Mouse (Mus musculus) adrenal gland, adult (tissue): ENCODE results near the gene Rarres2.
A peak's percentile ranks its signal among the peaks of the same experiment; 100 is the strongest.

ENCODE experiments used
- DNase-seq, 2 experiments: peaks; one replicate each; pipeline ENCODE4 v3.0.0; 2022 to 2023; ENCODE audit warnings: low spot score in 1 of 2; ENCODE audit not compliant: inconsistent age in 2 of 2

Gene Rarres2

DNA sequence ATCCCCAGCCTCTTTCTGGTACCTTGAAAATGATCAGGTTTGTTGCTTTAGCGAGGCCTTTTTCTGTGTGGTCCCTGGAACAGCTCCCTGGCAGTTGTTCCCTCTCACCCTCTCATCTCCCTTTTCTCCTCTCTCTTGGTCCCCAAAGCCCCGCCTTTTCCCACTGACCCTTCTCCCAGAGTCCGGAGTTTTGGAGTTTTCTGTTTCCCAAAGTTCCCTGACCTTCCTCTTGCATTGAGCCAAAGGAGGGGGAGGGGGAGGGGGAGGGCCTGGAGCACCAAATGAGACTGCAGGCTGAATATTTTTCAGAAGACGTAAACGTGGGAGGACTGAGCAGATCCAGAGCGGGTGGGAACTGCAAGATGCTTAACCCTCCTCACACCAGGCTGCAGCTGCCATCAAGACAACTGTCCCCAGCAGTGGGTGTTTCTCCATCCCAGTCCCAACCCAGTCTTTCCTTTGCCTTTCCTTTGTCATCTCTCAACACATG lies at the start of gene Rarres2:
TSS of gene Rarres2 (minus strand) at position 218 of the 490 bp plus-strand sequence.
- DNase-seq: peak in 1 of 2 experiments; percentile 52

DNA sequence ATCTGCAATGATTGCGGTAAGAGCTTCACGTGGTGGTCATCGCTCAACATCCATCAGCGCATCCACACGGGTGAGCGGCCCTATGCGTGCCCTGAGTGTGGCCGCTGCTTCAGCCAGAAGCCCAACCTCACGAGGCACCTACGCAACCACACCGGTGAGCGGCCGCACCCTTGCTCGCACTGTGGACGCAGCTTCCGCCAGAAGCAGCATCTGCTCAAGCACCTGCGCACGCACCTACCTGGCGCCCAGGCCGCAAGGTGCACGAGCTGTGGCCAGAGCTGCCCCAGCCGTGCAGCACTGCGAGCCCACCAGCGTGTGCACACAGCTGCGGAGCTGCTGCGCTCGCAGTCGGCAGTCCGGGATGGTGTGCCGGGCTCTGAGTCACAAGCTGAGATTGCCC lies 47.4 kb upstream of the Rarres2 start:
- no peak for DNase-seq

DNA sequence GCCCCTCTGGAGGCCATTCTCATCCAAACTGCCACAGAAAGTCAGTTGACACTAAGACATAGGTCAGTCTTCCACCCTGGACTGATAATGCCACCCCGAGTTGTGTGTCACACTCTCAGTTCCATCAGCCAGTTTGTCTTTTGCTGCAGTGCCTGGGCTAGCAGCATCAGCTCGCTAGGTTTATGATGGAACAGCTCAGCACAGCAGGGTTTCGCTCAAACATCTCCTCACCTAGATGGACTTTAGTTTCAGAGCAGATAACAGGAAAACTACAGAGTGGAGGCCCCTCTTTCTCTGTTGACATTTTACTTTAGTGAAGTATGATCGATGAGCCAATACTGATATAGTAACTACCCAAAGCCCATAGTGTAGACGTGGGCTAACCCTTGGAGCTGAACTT lies 42.2 kb upstream of the Rarres2 start:
- no peak for DNase-seq

DNA sequence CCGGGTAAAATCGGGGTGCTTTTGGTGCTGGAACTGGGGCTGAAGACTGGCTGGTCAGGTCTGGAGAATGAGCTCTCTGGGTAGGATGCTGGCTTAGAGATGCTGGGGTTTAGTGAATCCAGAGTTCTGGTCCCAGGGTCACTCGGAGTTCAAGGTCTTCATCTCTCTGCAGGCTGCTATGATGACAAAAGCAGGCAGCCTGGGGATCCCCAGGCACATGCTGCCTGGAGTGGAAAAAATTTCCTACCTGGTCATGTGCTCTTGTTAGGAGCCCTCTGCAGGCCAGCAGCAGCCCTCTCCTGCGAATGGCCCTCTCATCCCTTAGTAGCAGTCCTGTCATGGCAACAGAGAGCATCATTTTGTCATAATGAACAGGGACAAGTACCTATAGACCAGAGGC lies 40.9 kb upstream of the Rarres2 start:
- DNase-seq: peak in 1 of 2 experiments; percentile 55

DNA sequence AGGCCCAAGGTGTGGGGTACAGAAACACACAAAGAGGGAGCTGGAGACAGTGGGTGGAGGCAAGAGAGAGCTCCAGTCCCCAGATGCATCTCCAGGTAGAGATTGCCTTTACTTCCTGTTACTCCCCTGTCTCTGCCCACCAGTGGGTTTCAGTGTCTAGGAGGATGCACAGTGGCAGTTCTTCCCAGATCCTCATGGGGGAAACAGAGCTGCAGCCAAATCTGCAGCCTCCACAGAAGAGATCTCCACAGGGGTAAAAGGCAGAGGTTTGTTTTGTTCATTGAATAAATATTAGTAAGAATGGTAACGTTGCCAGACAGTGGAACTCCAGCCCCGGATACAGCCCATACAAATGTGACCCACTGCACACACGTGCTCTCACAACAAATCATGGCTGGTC lies 38.1 kb upstream of the Rarres2 start:
- DNase-seq: no peak

DNA sequence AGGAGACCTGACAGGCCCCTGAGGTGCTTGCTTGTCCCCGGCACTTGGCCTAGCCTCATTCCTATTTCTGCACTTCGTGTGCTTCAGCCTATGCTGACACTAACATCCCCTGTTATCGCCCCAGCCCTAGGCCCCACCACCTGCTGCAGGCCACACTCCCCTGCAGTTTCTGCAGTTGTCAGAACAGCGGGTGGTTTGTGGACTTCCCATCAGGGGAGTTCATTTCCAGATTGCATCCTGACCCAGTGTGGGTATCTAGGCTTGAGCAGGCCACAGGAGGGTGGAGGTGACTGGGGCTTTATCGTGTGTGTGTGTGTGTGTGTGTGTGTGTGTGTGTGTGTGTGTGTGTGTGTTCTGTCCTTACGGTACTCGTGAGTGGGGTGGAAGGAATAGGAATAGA lies 36.9 kb upstream of the Rarres2 start:
- no peak for DNase-seq

DNA sequence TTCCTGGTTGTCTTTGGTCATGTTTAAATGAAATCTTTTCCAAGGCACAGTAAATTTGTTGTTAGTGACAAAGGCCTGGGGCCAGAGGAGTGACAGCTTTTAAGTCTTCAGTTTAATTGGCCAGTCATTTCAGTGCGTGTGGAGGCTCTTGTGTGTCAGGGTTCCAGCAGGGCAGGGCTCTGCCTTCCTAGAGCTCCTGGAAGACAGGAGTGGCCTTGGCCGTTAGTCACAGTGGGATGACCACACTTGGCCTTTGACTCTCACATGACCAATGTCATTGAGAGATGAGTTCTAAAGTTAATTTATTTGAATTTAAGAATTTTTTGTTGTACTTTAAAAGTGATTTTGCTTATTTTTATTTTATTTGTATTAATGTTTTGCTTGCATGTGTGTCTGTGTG lies 35.5 kb upstream of the Rarres2 start:
- DNase-seq: peak; percentile 71 to 86

DNA sequence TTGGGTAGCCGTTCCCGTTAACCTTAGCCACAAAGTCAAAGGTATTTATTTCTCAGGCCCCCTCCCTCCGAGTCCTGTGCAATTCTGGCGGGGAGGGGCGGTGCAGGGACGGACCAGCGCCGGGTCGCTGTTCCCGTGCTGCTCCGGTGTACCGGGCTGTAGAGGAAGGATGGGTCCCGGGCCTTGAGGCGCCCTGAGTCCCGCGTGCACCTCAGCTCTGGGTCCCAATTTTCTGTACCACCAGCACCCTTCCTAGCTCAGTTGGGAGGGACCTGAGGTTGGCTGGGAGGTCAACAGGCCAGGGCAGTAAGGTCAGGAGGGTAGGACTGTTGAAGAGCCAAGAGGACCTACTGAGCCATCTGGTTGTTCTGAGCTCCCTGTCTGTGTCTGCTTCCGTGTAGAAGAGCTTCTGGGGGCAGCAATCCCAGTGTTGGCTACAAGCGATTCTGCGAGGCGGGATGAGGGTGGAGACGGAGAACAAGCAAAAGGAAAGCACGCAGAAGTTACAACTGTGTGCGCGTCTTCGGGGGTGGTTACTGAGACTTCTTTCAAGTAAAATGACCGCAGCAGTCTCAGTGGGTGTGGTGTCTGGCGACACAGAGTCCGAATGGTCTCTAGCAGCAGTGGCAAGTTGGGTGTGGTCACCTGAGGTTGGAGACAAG lies 29.6 kb upstream of the Rarres2 start:
- peak in 1 of 2 experiments; percentile 55 for DNase-seq

DNA sequence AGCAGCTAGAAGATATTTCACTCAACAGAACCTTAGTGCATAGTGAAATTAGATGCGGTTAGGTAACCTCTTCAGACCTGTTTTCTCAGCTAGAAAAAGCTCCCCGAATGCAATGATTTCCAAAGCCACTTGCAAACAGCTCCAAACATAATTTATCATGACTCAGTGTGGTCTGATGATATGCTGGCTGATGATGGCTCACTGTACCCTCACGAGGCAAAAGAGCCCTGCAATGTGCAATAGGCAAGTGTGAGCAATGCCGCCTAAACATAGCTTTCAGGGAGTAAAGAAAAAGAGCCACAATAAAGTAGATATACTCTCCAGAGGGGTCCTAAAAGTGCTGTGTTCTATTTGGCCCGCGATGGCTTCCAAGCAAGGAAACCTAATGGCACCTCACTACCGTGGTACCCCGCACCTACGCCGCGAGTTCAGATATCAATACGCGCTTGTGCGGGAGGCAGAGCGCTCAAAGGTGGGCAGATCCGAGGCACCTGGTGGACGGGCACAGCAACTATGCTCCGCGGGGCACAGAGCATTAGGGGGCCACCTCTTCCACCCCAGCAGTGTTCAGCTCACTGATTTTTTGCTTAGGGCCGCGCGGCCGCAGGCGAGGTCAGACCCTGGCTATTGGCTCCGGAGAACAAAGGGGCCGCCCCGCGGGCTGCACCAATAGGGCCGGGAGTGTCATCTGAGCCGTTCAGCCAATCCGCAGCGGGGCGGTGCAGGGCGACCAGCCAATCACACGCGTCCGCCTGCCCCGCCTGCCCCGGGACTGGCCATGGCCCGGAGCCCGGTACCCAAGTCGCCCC lies 28.9 kb upstream of the Rarres2 start, which contains the start of gene Zfp775:
TSS of gene Zfp775 (plus strand) at position 793 of the 809 bp plus-strand sequence.
- DNase-seq: peak; percentile 98 to 99

DNA sequence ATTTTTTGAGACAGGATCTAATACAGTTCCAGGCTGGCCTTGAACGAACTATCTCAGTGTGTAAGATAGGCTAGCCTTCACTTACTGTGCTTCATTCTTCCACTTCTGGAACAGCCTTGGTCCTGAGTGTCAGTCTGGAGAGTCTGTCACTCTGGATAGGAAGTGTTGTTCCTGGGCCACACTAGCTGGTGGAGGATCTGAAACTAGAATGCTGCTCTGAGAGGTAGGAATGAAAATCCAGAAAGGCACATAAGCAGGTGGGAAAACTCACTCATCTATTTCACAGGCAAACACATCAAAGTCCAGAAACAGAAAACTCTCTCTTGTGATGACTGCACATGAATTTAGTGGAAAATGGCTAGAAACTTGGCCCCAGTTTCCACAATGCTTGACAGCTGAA lies 28.0 kb upstream of the Rarres2 start:
- peak in 1 of 2 experiments; percentile 60 for DNase-seq

DNA sequence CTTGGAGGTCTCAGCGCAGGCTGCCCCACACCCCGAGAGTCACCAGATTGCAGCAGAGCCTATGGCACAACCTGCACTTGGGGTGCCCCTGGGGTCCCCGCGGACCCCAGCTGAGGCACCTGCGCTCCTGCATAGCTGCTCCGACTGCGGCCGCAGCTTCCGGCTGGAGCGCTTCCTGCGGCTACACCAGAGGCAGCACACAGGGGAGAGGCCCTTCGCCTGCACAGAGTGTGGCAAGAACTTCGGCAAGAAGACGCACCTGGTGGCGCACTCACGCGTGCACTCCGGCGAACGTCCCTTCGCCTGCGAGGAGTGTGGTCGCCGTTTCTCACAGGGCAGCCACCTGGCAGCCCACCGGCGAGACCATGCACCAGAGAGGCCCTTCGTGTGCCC lies 24.6 kb upstream of the Rarres2 start:
- no peak for DNase-seq

DNA sequence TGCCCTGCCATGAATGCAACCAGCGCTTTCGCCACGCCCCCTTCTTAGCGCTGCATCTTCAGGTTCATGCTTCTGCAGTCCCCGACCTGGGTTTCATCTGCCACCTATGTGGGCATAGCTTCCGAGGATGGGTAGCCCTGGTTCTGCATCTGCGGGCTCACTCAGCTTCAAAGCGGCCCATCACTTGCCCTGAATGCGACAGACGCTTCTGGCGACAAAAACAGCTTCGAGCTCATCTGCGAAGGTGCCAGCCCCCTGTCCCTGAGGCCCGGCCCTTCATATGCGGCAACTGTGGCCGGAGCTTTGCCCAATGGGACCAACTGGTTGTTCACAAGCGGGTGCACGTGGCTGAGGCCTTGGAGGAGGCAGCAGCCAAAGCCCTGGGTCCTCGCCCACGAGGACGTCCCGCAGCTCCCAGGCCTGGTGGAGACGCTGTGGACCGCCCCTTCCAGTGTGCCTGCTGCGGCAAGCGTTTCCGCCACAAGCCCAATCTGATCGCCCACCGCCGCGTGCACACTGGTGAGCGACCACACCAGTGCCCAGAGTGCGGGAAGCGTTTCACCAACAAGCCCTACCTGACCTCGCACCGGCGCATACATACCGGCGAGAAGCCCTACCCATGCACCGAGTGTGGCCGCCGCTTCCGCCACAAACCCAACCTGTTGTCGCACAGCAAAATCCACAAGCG lies 24.1 kb upstream of the Rarres2 start:
- no peak for DNase-seq

DNA sequence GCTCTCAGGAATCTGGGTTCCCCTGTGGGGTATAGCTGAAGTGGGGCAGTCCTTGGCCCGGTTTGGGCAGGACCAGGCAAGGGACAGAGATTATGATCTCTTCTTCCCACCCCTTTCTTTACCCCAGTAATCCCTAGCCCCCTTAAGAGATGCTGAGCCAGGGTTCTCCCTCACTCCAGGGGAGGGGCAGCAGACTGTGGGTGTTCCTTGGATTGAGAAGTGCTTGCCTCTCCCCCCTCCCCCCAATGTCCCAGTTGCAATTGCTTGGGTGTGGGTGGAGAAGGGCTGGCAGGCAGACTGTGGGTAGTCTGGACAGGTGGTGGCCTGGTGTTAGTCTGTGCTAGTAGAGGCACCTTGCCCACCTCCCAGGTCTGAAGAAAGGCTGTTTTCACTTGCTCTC lies 22.7 kb upstream of the Rarres2 start:
- DNase-seq: peak in 1 of 2 experiments; percentile 70

DNA sequence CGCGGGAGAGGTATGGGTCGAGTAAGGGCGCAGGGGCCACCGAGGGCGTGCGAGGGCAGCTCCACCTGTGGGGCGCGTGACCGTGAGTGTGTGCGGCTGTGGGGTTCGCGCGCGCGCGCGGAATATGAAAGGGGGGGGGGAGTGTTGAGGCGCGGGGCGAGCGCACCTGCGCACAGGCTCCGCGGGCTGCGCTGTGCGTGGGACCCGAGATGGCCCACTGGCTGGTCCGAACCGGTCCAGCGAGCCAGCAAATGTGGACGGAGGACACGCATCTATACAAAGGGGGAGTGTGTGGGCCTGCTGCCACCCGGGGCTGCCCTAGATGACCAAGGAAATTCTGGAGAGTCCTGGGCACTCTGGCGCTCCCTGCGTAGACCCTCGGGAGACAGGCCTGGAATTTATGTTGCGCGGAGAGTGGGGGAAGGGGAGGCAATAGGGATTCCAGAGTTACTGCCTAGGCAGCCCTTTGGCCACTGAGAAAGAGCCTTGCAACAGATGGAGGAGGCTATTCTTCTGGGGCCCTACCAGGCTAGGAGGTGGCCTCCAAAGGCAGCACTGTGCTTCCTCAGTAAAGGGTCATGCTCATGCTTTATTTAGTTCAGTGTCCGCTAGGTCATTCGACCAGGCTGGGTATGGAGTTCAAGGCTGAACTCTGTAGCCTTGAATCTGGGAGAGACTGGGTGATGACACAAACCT lies 21.6 kb upstream of the Rarres2 start:
- DNase-seq: peak; percentile 78 to 89

DNA sequence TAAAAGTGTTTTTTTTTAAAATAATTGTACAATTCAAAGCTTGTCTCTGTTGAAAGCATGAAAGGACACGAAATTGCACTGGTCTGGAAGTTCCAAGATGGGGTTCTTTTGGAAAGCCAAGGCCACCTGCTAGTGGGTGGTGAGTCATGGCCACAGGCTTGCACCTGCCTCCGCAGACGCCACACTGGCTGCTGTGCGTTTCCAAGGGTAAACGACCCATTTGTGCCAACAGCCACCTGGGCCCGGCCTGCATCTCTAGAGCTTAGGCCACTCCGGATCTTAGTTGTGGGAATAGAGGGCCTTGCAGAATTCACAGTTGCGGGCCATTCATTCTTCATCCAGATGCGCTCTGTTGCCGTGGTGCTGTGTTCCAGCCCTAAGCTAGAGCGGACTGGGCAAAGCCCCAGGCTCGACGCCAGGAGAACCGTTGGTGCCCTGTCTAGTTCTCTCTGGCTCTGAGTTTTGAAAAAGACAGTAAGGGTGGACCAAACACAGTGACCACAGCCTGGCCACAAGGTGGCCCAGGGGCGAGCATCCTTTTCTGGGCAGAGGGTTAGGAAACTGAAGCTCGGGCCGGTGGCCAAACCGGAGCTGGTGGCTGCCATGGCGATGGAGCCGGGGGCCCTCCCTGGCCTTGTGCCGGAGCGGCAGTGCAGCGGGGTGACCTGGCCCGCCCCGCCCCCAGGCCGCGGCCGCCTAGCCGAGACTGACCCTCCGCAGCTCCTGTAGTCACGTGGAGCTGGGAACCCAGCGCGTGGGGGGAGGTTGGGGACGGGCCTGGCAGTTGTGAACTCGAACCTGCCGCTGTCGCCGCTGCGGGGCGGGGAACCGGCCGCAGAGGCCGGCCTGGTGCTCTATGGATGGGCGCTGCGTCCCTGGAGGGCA lies 20.8 kb upstream of the Rarres2 start, which contains the start of the genes Repin1 and Gm44965:
TSS of gene Repin1 (plus strand) at position 726 of the 885 bp plus-strand sequence.
TSS of gene Gm44965 (plus strand) at position 784 of the 885 bp plus-strand sequence.
- DNase-seq: peak; percentile 96 to 99

DNA sequence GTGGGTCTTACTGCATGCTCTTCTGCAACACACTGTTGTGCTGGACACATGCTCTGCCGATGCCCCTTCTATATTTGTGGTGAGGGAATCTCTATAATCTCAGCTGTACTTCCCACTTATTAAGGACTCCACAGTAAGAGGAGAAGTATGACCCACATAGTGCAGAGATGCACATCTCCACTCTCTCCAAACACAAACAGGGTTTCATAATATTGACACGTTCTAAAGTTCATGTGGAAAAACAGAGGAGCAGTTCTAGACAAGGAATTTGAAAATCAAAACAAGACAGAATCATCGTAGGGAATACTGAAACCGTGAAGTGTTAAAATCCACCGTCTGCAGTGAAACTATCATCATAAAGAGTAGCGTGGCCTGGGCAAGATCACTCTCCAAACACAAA lies 19.3 kb upstream of the Rarres2 start:
- DNase-seq: no peak

DNA sequence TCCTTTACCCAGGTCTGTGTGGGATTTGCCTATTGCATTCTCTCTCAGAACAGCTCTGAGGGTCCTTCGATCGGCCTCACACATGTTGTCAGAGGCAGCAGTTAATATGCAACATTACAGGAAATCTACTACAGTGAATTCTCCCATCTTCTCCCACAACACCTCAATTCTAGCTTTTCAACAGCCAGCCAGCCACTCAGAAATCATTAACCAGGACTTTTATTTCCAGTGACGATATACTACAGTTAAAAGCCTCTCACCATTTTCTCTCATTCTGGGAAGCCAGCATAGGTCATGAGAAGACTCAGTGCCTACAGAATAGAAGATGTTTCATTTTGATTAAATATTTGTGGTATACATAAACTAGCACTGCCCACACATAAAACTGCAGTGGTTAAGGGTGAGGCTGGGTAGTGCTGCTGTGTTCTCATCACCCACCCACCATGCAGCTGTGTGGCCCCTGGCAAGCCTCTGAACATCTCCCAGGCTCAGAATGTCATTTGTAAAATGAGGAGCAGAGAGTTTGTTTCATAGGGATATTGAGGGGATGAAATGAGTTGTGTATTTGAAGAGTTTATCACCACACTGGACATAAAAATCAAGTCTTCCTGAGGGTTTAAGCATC lies 18.7 kb upstream of the Rarres2 start:
- DNase-seq: no peak

DNA sequence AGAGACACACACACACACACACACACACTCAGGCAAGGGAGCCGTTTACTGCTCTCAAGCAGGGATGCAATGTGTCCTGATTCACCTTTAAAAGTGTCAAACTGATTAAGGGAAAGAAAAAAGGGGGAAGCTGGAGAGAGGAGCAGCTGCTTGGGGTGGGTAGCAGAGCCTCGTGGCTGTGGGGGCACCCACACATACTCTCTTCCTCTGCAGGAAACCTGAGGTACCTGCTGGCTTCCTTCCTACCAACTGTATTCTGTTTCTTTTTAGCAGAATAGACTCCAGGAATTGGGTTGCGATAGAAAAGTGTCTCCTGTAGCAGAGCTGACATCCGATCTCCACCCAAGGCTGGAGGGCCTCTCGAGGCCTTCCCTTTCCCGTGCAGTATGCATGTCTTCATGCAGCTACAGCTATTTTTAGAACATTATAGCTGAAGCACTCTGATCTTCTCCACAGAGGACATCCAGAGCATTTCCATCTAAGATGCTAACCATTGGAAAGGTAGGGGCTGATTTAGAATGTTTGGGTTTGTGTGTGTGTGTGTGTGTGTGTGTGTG lies 16.7 kb upstream of the Rarres2 start, which contains the start of gene Gm45021:
TSS of gene Gm45021 (plus strand) at position 417 of the 557 bp plus-strand sequence.
- DNase-seq: no peak

DNA sequence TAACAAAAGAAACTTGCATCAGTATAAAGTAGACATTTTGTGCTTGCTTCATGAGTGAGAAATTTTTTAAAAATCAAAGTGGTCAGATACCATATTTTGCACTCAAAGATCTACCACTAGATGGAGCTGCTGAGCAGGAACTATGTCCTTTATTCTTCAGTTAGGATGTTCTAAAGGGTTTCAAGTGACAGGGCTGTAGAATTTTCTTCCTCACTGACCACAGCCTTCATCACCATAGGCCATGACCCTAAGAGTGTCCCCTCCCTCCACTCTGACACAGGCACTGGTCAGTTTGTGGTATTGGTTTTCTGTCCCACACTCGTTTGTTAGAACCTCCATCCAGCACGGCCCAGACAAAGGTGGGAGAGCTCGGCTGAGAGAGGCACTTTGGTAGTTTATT lies 9.4 kb upstream of the Rarres2 start:
- DNase-seq: peak in 1 of 2 experiments; percentile 87
